In the genomic region with DNA sequence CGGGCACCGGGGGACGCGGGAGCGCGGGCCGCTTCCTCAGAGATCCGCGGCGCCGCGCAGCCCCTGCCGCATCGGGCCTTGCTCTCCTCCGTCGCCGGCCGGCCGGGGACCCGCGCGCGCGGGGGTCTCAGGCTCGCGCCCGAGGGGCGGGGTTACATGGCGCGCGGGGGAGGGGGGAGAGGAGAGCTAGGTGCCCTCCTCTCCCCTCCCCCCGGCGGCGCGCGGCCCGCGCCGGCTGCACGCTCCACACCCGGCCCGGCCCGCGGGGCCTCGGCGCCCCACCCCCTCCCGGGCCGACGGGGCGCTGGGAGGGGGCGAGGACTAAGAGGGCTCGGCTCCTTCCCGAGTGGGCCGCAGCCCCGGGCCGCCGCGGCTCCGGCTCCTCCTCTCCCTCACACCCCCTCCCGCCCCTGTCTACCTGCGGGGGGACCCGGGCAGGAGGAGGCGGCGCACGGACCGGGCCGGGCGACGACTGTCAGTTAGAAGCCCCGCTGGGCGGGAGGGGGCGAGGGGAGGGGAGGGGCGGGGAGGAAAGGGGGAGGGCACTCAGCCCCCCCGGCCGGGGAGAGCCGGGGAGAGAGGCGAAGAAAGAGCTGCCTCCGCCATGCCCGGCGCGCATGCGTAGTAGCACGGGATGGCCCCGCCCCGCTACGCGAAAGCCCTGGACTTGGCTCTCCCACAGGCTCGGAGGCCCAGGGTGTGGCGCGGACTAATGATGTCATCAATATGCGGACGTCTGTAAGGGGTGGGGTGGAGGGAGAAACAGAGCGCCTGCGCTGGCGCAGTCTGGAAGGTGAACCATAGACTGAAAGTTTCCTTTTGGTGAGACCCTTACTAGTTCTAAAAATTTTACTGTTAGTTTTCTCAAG, we compare ENCODE assay signal across 8 mouse cellular contexts. TPM values are rescaled to one million over a fixed set of nuclear protein-coding genes. Genes with fewer than 3 reads are reported as not detected.
DNase-seq lines count a peak whose midpoint lies in the region; ATAC-seq lines count a peak whose summit lies in the region.

9930021J03Rik (minus strand) TSS at position 73 of the 869 bp plus-strand sequence.

- 1% methylated on average over 46 of the region's 95 CpGs for WGBS in hindbrain, embryonic 12.5 days

- peak within 1 kb of the TSS; percentile 95 for H3K4me3 ChIP-seq in hindbrain, embryonic 12.5 days

- H3K27me3 ChIP-seq in hindbrain, embryonic 12.5 days = no peaks in the 10 kb centered on the region

- peaks cover 23% of the 10 kb centered on the region for H3K36me3 ChIP-seq in hindbrain, embryonic 12.5 days

- peak; percentile 100 for DNase-seq in NIH3T3 (ENCODE audit: low read depth)
- DNase-seq in cerebellum, postnatal 10 days = peak; percentile 99 to 100
- DNase-seq in frontal cortex, postnatal 10 days (ENCODE audit: low spot score in 2 of 2) = peak; percentile 96 to 98
- peak; percentile 98 to 99 for DNase-seq in layer of hippocampus, postnatal 14 days (ENCODE audit: low spot score in 2 of 2)
- peak; percentile 99 for DNase-seq in lung, postnatal 14 days
- peak; percentile 99 for DNase-seq in retina, adult 2 months (ENCODE audit: low read depth, low spot score)
- DNase-seq in thymus, postnatal 36 days = peak; percentile 98 to 99

- peak; percentile 94 for ATAC-seq in hindbrain, embryonic 12.5 days (ENCODE audit: low FRiP score)

- H3K9me3 ChIP-seq in hindbrain, embryonic 12.5 days (replicated peaks) = no peaks in the 10 kb centered on the region

- H3K27ac ChIP-seq in hindbrain, embryonic 12.5 days = peak within 1 kb of the TSS; percentile 99

- peak within 1 kb of the TSS; percentile 90 for H3K9ac ChIP-seq in hindbrain, embryonic 12.5 days

- peaks cover 21% of the 10 kb centered on the region for H3K4me1 ChIP-seq in hindbrain, embryonic 12.5 days

- peak within 1 kb of the TSS; percentile 83 for H3K4me2 ChIP-seq in hindbrain, embryonic 12.5 days (replicated peaks)

RNA-seq across cellular contexts. Expression of gene 9930021J03Rik, which starts in this region (rescaled TPM):
- polyA plus RNA-seq in hindbrain, embryonic 12.5 days (2016; fragmentation: Nextera tagmentation; extraction: Ambion mirVana) = 8.3 and 8.8 TPM in 2 replicates
- 10 to 100 TPM; 25.0 to 27.3 TPM for total RNA-seq in layer of hippocampus, postnatal 14 days (2021)

Comparison
In these comparisons a context has a peak if more than half of its experiments do, and no peak if none do; other contexts are left out.
1. Peak in every context shown above with its lines: DNase-seq, ATAC-seq, H3K4me3 ChIP-seq and H3K27ac ChIP-seq.